Mouse (Mus musculus) limb, embryonic 14.5 days (tissue): ENCODE measurements around the gene Ciao2a. TPM values are rescaled to one million over a fixed set of nuclear protein-coding genes. Genes with fewer than 3 reads are reported as not detected.

Source experiments
- ATAC-seq: fragments of 200-750 bp; cut with Nextera tagmentation; 2 replicates; pipeline ENCODE4 v1.8.0; 2017; ENCODE audit warnings: low read depth, moderate number of reproducible peaks, moderate TSS enrichment; ENCODE audit not compliant: low FRiP score
- DNase-seq: peaks from one replicate; pipeline ENCODE4 v3.0.0-alpha.2; 2015; ENCODE audit warnings: low spot score
- H3K27ac ChIP-seq: fragments of 300-500 bp; sonication (generic); replicated peaks from 2 replicates; pipeline ENCODE4 v1.5.1; 2014; ENCODE audit warnings: low read depth, mild to moderate bottlenecking, low read length, moderate library complexity, mixed read lengths
- H3K27me3 ChIP-seq: fragments of 300-500 bp; sonication (generic); 2 replicates; pipeline ENCODE4 v1.6.1; 2014; ENCODE audit warnings: low read length, mixed read lengths; ENCODE audit not compliant: control insufficient read depth, insufficient read depth
- H3K36me3 ChIP-seq: fragments of 300-500 bp; sonication (generic); 2 replicates; pipeline ENCODE4 v1.6.1; 2014; ENCODE audit warnings: mild to moderate bottlenecking, low read length, moderate library complexity, mixed read lengths; ENCODE audit not compliant: control insufficient read depth, insufficient read depth
- H3K4me1 ChIP-seq: fragments of 300-500 bp; sonication (generic); 2 replicates; pipeline ENCODE4 v1.6.1; 2014; ENCODE audit warnings: antibody characterized with exemption, low read length, mixed read lengths; ENCODE audit not compliant: control insufficient read depth, insufficient read depth
- H3K4me2 ChIP-seq: fragments of 300-500 bp; sonication (generic); replicated peaks from 2 replicates; pipeline ENCODE4 v1.6.1; 2014; ENCODE audit warnings: low read depth, mild to moderate bottlenecking, low read length, moderate library complexity; ENCODE audit not compliant: severe bottlenecking
- H3K4me3 ChIP-seq: fragments of 300-500 bp; sonication (generic); replicated peaks from 2 replicates; pipeline ENCODE4 v1.5.1; 2014; ENCODE audit warnings: low read length
- H3K9ac ChIP-seq: fragments of 300-500 bp; sonication (generic); 2 replicates; pipeline ENCODE4 v1.6.1; 2014; ENCODE audit warnings: mild to moderate bottlenecking, low read depth, low read length, moderate library complexity; ENCODE audit not compliant: severe bottlenecking
- H3K9me3 ChIP-seq: fragments of 300-500 bp; sonication (generic); 2 replicates; pipeline ENCODE4 v1.6.1; 2016; ENCODE audit warnings: low read length; ENCODE audit not compliant: control insufficient read depth
- POLR2A ChIP-seq: fragments of 200-500 bp; IDR thresholded peaks from 2 replicates; pipeline ENCODE4 v1.8.0; 2012; ENCODE audit warnings: inconsistent platforms, mild to moderate bottlenecking, moderate library complexity, borderline replicate concordance; ENCODE audit not compliant: insufficient read depth, insufficient read length; ENCODE audit errors: extremely low read depth
- WGBS: fragments of 180-500 bp; shearing (Covaris S2); extraction: QIAGEN DNeasy Blood & Tissue Kit; methylation state at CpG from one replicate; pipeline ENCODE4 v1.1.7; 2014; 5-methylcytosine and 5-hydroxymethylcytosine counted together
- polyA plus RNA-seq, 2 experiments: library from polyadenylated mRNA; depleted of rRNA in 1 of 2; stranded (reverse) in 1 of 2; unstranded in 1 of 2; fragments of >200 nt; fragmentation: Nextera tagmentation in 1 of 2; extraction: Ambion mirVana in 1 of 2; gene quantifications; 2 replicates each; pipeline versions ENCODE4 v1.2.1 to v1.2.3; 2012 to 2014

The Ciao2a gene
- polyA plus RNA-seq, 2 experiments: 53.0 to 134 TPM

DNA sequence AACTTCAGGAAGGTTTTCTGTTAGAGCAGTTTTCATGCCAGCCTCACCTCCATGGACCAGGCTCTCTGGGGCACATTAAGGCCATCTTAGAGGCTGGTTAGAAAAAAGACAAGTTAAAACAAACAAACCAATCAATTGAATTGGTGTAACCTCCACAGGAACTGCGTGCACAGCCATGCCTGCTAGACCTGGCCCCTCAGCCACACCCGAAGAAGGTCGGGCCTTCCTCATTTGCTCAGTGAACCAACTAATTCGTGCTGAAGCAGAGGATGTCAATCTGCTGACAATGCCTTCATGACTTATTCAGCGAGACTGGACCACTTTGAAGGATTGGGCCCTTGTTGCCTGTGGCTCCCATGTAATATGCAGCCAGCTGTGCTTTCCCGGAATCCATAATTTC, 60.0 kb downstream of the Ciao2a start:
- DNase-seq (no peak), ATAC-seq (no peak)
- 50% methylated on average over 6 of the region's 6 CpGs for WGBS
- H3K36me3 ChIP-seq: no peaks in the 10 kb centered on the region
- no peaks in the 10 kb centered on the region for H3K27me3 ChIP-seq
- H3K4me1 ChIP-seq: no peaks in the 10 kb centered on the region
- no peak overlapping the region for H3K9ac ChIP-seq
- no peak overlapping the region for H3K27ac ChIP-seq
- no peak overlapping the region for H3K4me3 ChIP-seq
- no peak overlapping the region for H3K4me2 ChIP-seq
- no peak for TF ChIP-seq POLR2A
- H3K9me3 ChIP-seq: no peaks in the 10 kb centered on the region

Other genes starting within 250 kb of the Ciao2a start
- gene Pclaf, start 236.4 kb upstream of the Ciao2a start, polyA plus RNA-seq (2012; rRNA removed): 75.1 and 109 TPM in 2 replicates
- 115 and 116 TPM in 2 replicates for gene Pclaf, start 236.4 kb upstream of the Ciao2a start, polyA plus RNA-seq (2014; fragmentation: Nextera tagmentation; extraction: Ambion mirVana)
- gene Trip4, start 217.8 kb upstream of the Ciao2a start, polyA plus RNA-seq (2012; rRNA removed): 18.8 and 24.8 TPM in 2 replicates
- 31.2 and 39.3 TPM in 2 replicates for gene Trip4, start 217.8 kb upstream of the Ciao2a start, polyA plus RNA-seq (2014; fragmentation: Nextera tagmentation; extraction: Ambion mirVana)
- gene Csnk1g1, start 217.7 kb upstream of the Ciao2a start, polyA plus RNA-seq (2012; rRNA removed): 12.8 and 12.9 TPM in 2 replicates
- gene Csnk1g1, start 217.7 kb upstream of the Ciao2a start, polyA plus RNA-seq (2014; fragmentation: Nextera tagmentation; extraction: Ambion mirVana): 19.4 and 22.1 TPM in 2 replicates
- 639 and 826 TPM in 2 replicates for gene Ppib, start 66.4 kb upstream of the Ciao2a start, polyA plus RNA-seq (2012; rRNA removed)
- gene Ppib, start 66.4 kb upstream of the Ciao2a start, polyA plus RNA-seq (2014; fragmentation: Nextera tagmentation; extraction: Ambion mirVana): 777 and 804 TPM in 2 replicates
- gene Snx22, start 56.9 kb upstream of the Ciao2a start, polyA plus RNA-seq (2012; rRNA removed): 5.0 and 6.1 TPM in 2 replicates
- gene Snx22, start 56.9 kb upstream of the Ciao2a start, polyA plus RNA-seq (2014; fragmentation: Nextera tagmentation; extraction: Ambion mirVana): 3.1 and 3.2 TPM in 2 replicates
- 95.8 and 111 TPM in 2 replicates for gene Snx1, start within 50 bp of the Ciao2a start, polyA plus RNA-seq (2012; rRNA removed)
- gene Snx1, start within 50 bp of the Ciao2a start, polyA plus RNA-seq (2014; fragmentation: Nextera tagmentation; extraction: Ambion mirVana): 123 and 125 TPM in 2 replicates
- gene Dapk2, start 31.6 kb downstream of the Ciao2a start, polyA plus RNA-seq (2012; rRNA removed): 4.5 and 4.6 TPM in 2 replicates
- gene Dapk2, start 31.6 kb downstream of the Ciao2a start, polyA plus RNA-seq (2014; fragmentation: Nextera tagmentation; extraction: Ambion mirVana): 5.0 and 6.3 TPM in 2 replicates
- 22.7 and 23.5 TPM in 2 replicates for gene Herc1, start 223.8 kb downstream of the Ciao2a start, polyA plus RNA-seq (2012; rRNA removed)
- 20.6 and 24.3 TPM in 2 replicates for gene Herc1, start 223.8 kb downstream of the Ciao2a start, polyA plus RNA-seq (2014; fragmentation: Nextera tagmentation; extraction: Ambion mirVana)